Mouse (Mus musculus) testis, adult 2 months (tissue): ENCODE data around the gene Pex14.

Source experiments
- CTCF ChIP-seq: fragments of 200-500 bp; IDR thresholded peaks from 2 replicates; pipeline ENCODE4 v1.5.1; 2012; ENCODE audit warnings: low read depth, mild to moderate bottlenecking, inconsistent platforms, low read length, moderate library complexity; ENCODE audit not compliant: control insufficient read depth, insufficient read depth, insufficient replicate concordance
- POLR2A ChIP-seq: fragments of 200-500 bp; IDR thresholded peaks from 2 replicates; pipeline ENCODE4 v1.6.1; 2012; ENCODE audit warnings: low read depth, mild to moderate bottlenecking, inconsistent platforms, low read length, moderate library complexity; ENCODE audit not compliant: control insufficient read depth

- TF ChIP-seq POLR2A = no peak
- no peak for TF ChIP-seq CTCF
Observed at GRCm38 (mm10) chr4:148966132-148966531, 133.5 kb downstream of the Pex14 start.
